Comparison of ENCODE assay signal across 18 mouse cellular contexts in the genomic region with DNA sequence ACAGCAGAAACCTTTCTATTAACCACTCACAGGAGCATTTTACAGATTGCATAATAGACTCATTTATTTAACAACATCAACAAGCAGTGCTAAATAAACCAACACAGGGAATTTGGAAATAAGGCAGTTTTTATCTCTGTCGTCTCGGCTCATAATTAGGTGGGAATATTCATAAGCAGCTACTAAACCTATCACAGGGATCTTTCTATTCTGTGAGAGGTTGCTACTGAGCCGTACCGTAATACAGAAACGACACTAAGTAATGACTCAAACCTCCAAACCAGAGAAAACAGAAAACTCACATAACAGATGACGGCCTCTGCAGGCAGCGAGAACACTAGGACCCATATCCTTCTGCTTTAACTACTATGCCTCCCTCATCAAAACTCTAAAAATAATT.
DNase-seq lines count a peak whose midpoint lies in the region; ATAC-seq and TF ChIP-seq lines count a peak whose summit lies in the region.
"Had no signal": no experiment of that assay in that cellular context is flagged by ENCODE, and none has a peak within 500 bp of the region (broad histone marks: within the 10 kb centered on the region; RNA-seq: fewer than 3 reads in every experiment).

No protein-coding gene starts in this region.

- no peak for DNase-seq in forebrain, embryonic 10.5 days (ENCODE audit: extremely low spot score, low spot score)
- peak in 1 of 2 experiments; percentile 8 for DNase-seq in layer of hippocampus, adult 2 months (ENCODE audit: low spot score in 2 of 2)
- no peak for DNase-seq in layer of hippocampus, postnatal 36 days
- DNase-seq in left cerebral cortex, adult 8-10 months (ENCODE audit: low spot score in 2 of 2) = no peak
- DNase-seq in right cerebral cortex, adult 18-20 months = no peak
- DNase-seq: adrenal gland, postnatal 10 days; cerebellum, adult 2 months; cerebellum, postnatal 10 days; gastrocnemius, postnatal 36 days; heart, adult 11 months; heart, postnatal 14 days; kidney, adult 11 months had no signal

- TF ChIP-seq CTCF in layer of hippocampus, adult 2 months (conservative IDR thresholded peaks at IDR 0.05) = no peak

- 0 out of 2 replicates have a peak, but pooled peaks cover 4% of the 10 kb centered on the region for H3K4me1 ChIP-seq in forebrain, embryonic 13.5 days
- H3K4me1 ChIP-seq in forebrain, embryonic 10.5 days = no peaks in the 10 kb centered on the region
- peaks cover 7% of the 10 kb centered on the region; the same call in 1 of the 2 replicates for H3K4me1 ChIP-seq in forebrain, embryonic 15.5 days
- H3K4me1 ChIP-seq: embryonic facial prominence, embryonic 10.5 days; heart, embryonic 10.5 days; heart, embryonic 15.5 days had no signal

- WGBS in forebrain, embryonic 13.5 days = 67% methylated on average over 7 of the region's 7 CpGs
- 96% methylated on average over 7 of the region's 7 CpGs for WGBS in forebrain, embryonic 10.5 days
- 35% methylated on average over 7 of the region's 7 CpGs for WGBS in forebrain, embryonic 15.5 days

- H3K36me3 ChIP-seq in forebrain, embryonic 13.5 days (ENCODE audit: poor library complexity, severe bottlenecking) = no peaks in the 10 kb centered on the region
- H3K36me3 ChIP-seq in forebrain, embryonic 10.5 days (replicated peaks) = no peaks in the 10 kb centered on the region
- H3K36me3 ChIP-seq in forebrain, embryonic 15.5 days = no peaks in the 10 kb centered on the region
- H3K36me3 ChIP-seq: embryonic facial prominence, embryonic 10.5 days; heart, embryonic 10.5 days; heart, embryonic 15.5 days had no signal

- H3K9me3 ChIP-seq in forebrain, embryonic 13.5 days (replicated peaks) = no peaks in the 10 kb centered on the region
- H3K9me3 ChIP-seq in forebrain, embryonic 10.5 days = no peaks in the 10 kb centered on the region
- no peaks in the 10 kb centered on the region for H3K9me3 ChIP-seq in forebrain, embryonic 15.5 days
- H3K9me3 ChIP-seq: embryonic facial prominence, embryonic 10.5 days; heart, embryonic 10.5 days; heart, embryonic 15.5 days had no signal

- no peak overlapping the region for H3K27ac ChIP-seq in forebrain, embryonic 13.5 days
- no peak overlapping the region for H3K27ac ChIP-seq in forebrain, embryonic 10.5 days
- H3K27ac ChIP-seq in layer of hippocampus, adult 2 months = peak overlapping the region; percentile 29; the same call in 1 of the 2 replicates
- H3K27ac ChIP-seq in forebrain, embryonic 15.5 days (replicated peaks) = no peak overlapping the region
- H3K27ac ChIP-seq: embryonic facial prominence, embryonic 10.5 days; heart, embryonic 10.5 days; heart, embryonic 15.5 days; hindbrain, postnatal 0 days had no signal

- no peak overlapping the region for H3K4me2 ChIP-seq in forebrain, embryonic 13.5 days
- H3K4me2 ChIP-seq in forebrain, embryonic 15.5 days (replicated peaks) = no peak overlapping the region
- H3K4me2 ChIP-seq: heart, embryonic 15.5 days had no signal

- H3K9ac ChIP-seq in forebrain, embryonic 13.5 days = no peak overlapping the region
- no peak overlapping the region for H3K9ac ChIP-seq in forebrain, embryonic 15.5 days (replicated peaks)
- H3K9ac ChIP-seq: heart, embryonic 15.5 days had no signal

- no peaks in the 10 kb centered on the region for H3K27me3 ChIP-seq in forebrain, embryonic 13.5 days
- no peaks in the 10 kb centered on the region for H3K27me3 ChIP-seq in forebrain, embryonic 10.5 days (ENCODE audit: poor library complexity, severe bottlenecking)
- no peaks in the 10 kb centered on the region for H3K27me3 ChIP-seq in forebrain, embryonic 15.5 days
- H3K27me3 ChIP-seq: heart, embryonic 15.5 days had no signal

- no peak overlapping the region for H3K4me3 ChIP-seq in forebrain, embryonic 13.5 days
- H3K4me3 ChIP-seq in forebrain, embryonic 10.5 days = no peak overlapping the region
- H3K4me3 ChIP-seq in layer of hippocampus, adult 2 months = peak overlapping the region; percentile 26
- no peak overlapping the region for H3K4me3 ChIP-seq in forebrain, embryonic 15.5 days
- H3K4me3 ChIP-seq: embryonic facial prominence, embryonic 10.5 days; heart, embryonic 10.5 days; heart, embryonic 15.5 days had no signal

- peak; percentile 75 for ATAC-seq in forebrain, embryonic 13.5 days
- ATAC-seq in forebrain, embryonic 15.5 days (replicated peaks) = peak; percentile 77
- ATAC-seq: hindbrain, postnatal 0 days had no signal
